Mouse (Mus musculus) cerebral cortex, adult 2 months (tissue): Measurements from ENCODE around the gene Kdelc1.

Experiments
- WGBS: fragments of 180-500 bp; shearing (Covaris S2); methylation state at CpG from one replicate; pipeline ENCODE4 v1.1.7; 2018; 5-methylcytosine and 5-hydroxymethylcytosine counted together

Kdelc1 gene

GRCm38 (mm10) chr1:44118239-44119054, at the start of gene Kdelc1, which contains the start of gene Bivm:
Gene Kdelc1 (minus strand): TSS chr1:44118808.
Gene Bivm (plus strand): TSS chr1:44118957.
- WGBS: under 1% methylated on average over 39 of the region's 39 CpGs

- 96% methylated on average over 3 of the region's 3 CpGs for WGBS
These were observed 49.3 kb upstream of the Kdelc1 start for GRCm38 (mm10) chr1:44167859-44168383.

- WGBS: 76% methylated on average over 5 of the region's 5 CpGs
These were observed 43.8 kb upstream of the Kdelc1 start for GRCm38 (mm10) chr1:44162389-44162788.

- 94% methylated on average over 6 of the region's 6 CpGs for WGBS
These were observed 43.2 kb upstream of the Kdelc1 start for GRCm38 (mm10) chr1:44161818-44162217.

- WGBS: 92% methylated on average over 6 of the region's 6 CpGs
These were observed 39.7 kb upstream of the Kdelc1 start for GRCm38 (mm10) chr1:44158317-44158716.

- WGBS: 92% methylated on average over 4 of the region's 4 CpGs
These were observed 36.7 kb upstream of the Kdelc1 start for GRCm38 (mm10) chr1:44155287-44155686.

- WGBS: 9% methylated on average over 6 of the region's 6 CpGs
These were observed 30.1 kb upstream of the Kdelc1 start for GRCm38 (mm10) chr1:44148706-44149105.

- under 1% methylated on average over 66 of the region's 66 CpGs for WGBS
These were observed 29.2 kb upstream of the Kdelc1 start, which contains the start of gene Ercc5 for GRCm38 (mm10) chr1:44147563-44148381. Gene Ercc5 (plus strand): TSS chr1:44147744.

- 64% methylated on average over 5 of the region's 5 CpGs for WGBS
These were observed 24.1 kb upstream of the Kdelc1 start for GRCm38 (mm10) chr1:44142747-44143146.

- 87% methylated on average over 4 of the region's 4 CpGs for WGBS
These were observed 21.6 kb upstream of the Kdelc1 start for GRCm38 (mm10) chr1:44140232-44140631.

- whole genome bisulfite sequencing: 98% methylated on average over 4 of the region's 4 CpGs
These were observed 11.4 kb upstream of the Kdelc1 start for GRCm38 (mm10) chr1:44129929-44130581.

- WGBS: 82% methylated on average over 4 of the region's 4 CpGs
These were observed 7.0 kb upstream of the Kdelc1 start for GRCm38 (mm10) chr1:44125590-44125989.

GRCm38 (mm10) chr1:44122256-44122655, 3.6 kb upstream of the Kdelc1 start:
- 47% methylated on average over 3 of the region's 3 CpGs for WGBS

GRCm38 (mm10) chr1:44120074-44120406, 1.4 kb upstream of the Kdelc1 start:
- WGBS: 6% methylated on average over 6 of the region's 6 CpGs

- WGBS: under 1% methylated on average over 42 of the region's 43 CpGs
These were observed 829 bp upstream of the Kdelc1 start for GRCm38 (mm10) chr1:44119201-44120073.

GRCm38 (mm10) chr1:44102939-44103338, 15.7 kb downstream of the Kdelc1 start:
- WGBS: 20% methylated on average over 5 of the region's 5 CpGs

- WGBS: under 1% methylated on average over 55 of the region's 55 CpGs
These were observed 16.3 kb downstream of the Kdelc1 start, which contains the start of gene Tex30 for GRCm38 (mm10) chr1:44102259-44102717. Gene Tex30 (minus strand): TSS chr1:44102441.

- under 1% methylated on average over 55 of the region's 55 CpGs for WGBS
These were observed 17.0 kb downstream of the Kdelc1 start for GRCm38 (mm10) chr1:44101448-44102225.

- 0% methylated on average over 1 of the region's 1 CpGs for WGBS
These were observed 54.0 kb downstream of the Kdelc1 start for GRCm38 (mm10) chr1:44064625-44065024.

- WGBS: 96% methylated on average over 6 of the region's 6 CpGs
These were observed 55.2 kb downstream of the Kdelc1 start for GRCm38 (mm10) chr1:44063439-44063838.
